In the genomic region with DNA sequence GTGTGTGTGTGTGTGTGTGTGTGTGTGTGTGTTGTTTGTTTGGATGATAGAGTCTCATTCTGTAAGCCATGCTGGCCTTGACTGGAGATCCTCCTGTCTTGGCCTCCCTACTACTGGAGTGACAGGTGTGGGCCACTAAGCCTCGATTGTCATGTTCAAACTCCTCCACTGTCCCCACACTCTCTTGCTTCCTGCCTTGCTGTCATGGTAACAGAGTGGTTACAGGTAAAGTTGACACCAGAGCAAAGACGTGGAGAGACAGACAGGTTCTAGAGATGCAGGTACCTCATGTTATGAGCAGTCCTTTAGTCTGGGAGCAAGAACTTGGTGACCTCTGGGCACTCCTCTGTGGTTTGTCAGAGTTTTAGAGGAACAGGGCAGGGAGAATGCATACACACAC, we compare ENCODE assay signal across 21 mouse cellular contexts.
DNase-seq lines count a peak whose midpoint lies in the region; ATAC-seq lines count a peak whose summit lies in the region.
"Had no signal": no experiment of that assay in that cellular context is flagged by ENCODE, and none has a peak within 500 bp of the region (broad histone marks: within the 10 kb centered on the region; RNA-seq: fewer than 3 reads in every experiment).

No protein-coding gene starts in this region.

- no peak overlapping the region for H3K4me3 ChIP-seq in heart, embryonic 10.5 days
- H3K4me3 ChIP-seq in liver, embryonic 12.5 days = no peak overlapping the region
- H3K4me3 ChIP-seq: embryonic facial prominence, embryonic 10.5 days; erythroblast, embryonic 14.5 days; forebrain, embryonic 10.5 days; gastrocnemius, adult 2 months; heart, embryonic 13.5 days; hindbrain, embryonic 13.5 days had no signal

- H3K9ac ChIP-seq in liver, embryonic 12.5 days = no peak overlapping the region
- H3K9ac ChIP-seq: heart, embryonic 13.5 days; hindbrain, embryonic 13.5 days had no signal

- no peak overlapping the region for H3K4me2 ChIP-seq in liver, embryonic 12.5 days
- H3K4me2 ChIP-seq: heart, embryonic 13.5 days; hindbrain, embryonic 13.5 days had no signal

- H3K36me3 ChIP-seq in heart, embryonic 10.5 days = no peaks in the 10 kb centered on the region
- no peaks in the 10 kb centered on the region for H3K36me3 ChIP-seq in liver, embryonic 12.5 days
- H3K36me3 ChIP-seq: embryonic facial prominence, embryonic 10.5 days; forebrain, embryonic 10.5 days; heart, embryonic 13.5 days; hindbrain, embryonic 13.5 days had no signal

- 65% methylated on average over 2 of the region's 2 CpGs for WGBS in heart, embryonic 10.5 days
- WGBS in liver, embryonic 12.5 days (ENCODE audit: insufficient replicate concordance) = 61% methylated on average over 2 of the region's 2 CpGs

- H3K27ac ChIP-seq in heart, embryonic 10.5 days = peak overlapping the region; percentile 29; the same call in 1 of the 2 replicates
- no peak overlapping the region for H3K27ac ChIP-seq in liver, embryonic 12.5 days
- H3K27ac ChIP-seq: embryonic facial prominence, embryonic 10.5 days; forebrain, embryonic 10.5 days; gastrocnemius, adult 2 months; heart, embryonic 13.5 days; hindbrain, embryonic 13.5 days; hindbrain, postnatal 0 days had no signal

- DNase-seq in heart, embryonic 10.5 days (ENCODE audit: low spot score) = no peak
- DNase-seq in heart, postnatal 10 days = no peak
- DNase-seq in urinary bladder, adult 2 months (ENCODE audit: low spot score) = no peak
- no peak for DNase-seq in right cerebral cortex, postnatal 36 days (ENCODE audit: low spot score in 2 of 2)
- DNase-seq: cerebellum, adult 18-20 months; cerebellum, adult 9-11 months; cerebellum, postnatal 36 days; gastrocnemius, adult 2 months; gastrocnemius, postnatal 25 days; heart, postnatal 4 days had no signal

- peaks cover 43% of the 10 kb centered on the region for H3K4me1 ChIP-seq in heart, embryonic 10.5 days
- no peaks in the 10 kb centered on the region for H3K4me1 ChIP-seq in liver, embryonic 12.5 days

- H3K9me3 ChIP-seq in heart, embryonic 10.5 days = no peaks in the 10 kb centered on the region
- H3K9me3 ChIP-seq in liver, embryonic 12.5 days (replicated peaks) = no peaks in the 10 kb centered on the region
- H3K9me3 ChIP-seq: embryonic facial prominence, embryonic 10.5 days; forebrain, embryonic 10.5 days; heart, embryonic 13.5 days; hindbrain, embryonic 13.5 days had no signal

- peaks cover 8% of the 10 kb centered on the region for H3K27me3 ChIP-seq in heart, embryonic 10.5 days (ENCODE audit: insufficient read depth, poor library complexity, severe bottlenecking)
- 0 out of 2 replicates have a peak, but pooled peaks cover 4% of the 10 kb centered on the region for H3K27me3 ChIP-seq in liver, embryonic 12.5 days (replicated peaks)
- H3K27me3 ChIP-seq: hindbrain, embryonic 13.5 days had no signal

- intact Hi-C loops in heart, postnatal 10 days (cut with DNase I) = no loop called here

- ATAC-seq in activated CD4-positive, CD25-positive, alpha-beta regulatory T cell, adult 4 months = peak; percentile 48
- peak; percentile 25 for ATAC-seq in inflammation-experienced regulatory T-cells, adult 6 months
- ATAC-seq in liver, embryonic 12.5 days = no peak
- ATAC-seq: forebrain, embryonic 14.5 days; intestine, embryonic 16.5 days had no signal
